Mouse (Mus musculus) forebrain, embryonic 13.5 days (tissue): Measurements from ENCODE around the gene Hadh. TPM values are rescaled to one million over a fixed set of nuclear protein-coding genes. Genes with fewer than 3 reads are reported as not detected.

ENCODE experiments used
- ATAC-seq: fragments of 200-750 bp; cut with Nextera tagmentation; 2 replicates; pipeline ENCODE4 v1.8.0; 2017
- H3K27ac ChIP-seq: fragments of 300-500 bp; sonication (generic); 2 replicates; pipeline ENCODE4 v1.5.1; 2015; ENCODE audit warnings: inconsistent platforms, mild to moderate bottlenecking, moderate library complexity
- H3K27me3 ChIP-seq: fragments of 300-500 bp; sonication (generic); 2 replicates; pipeline ENCODE4 v1.6.1; 2015; ENCODE audit warnings: mild to moderate bottlenecking, inconsistent platforms
- H3K36me3 ChIP-seq: fragments of 300-500 bp; sonication (generic); 2 replicates; pipeline ENCODE4 v1.6.1; 2015; ENCODE audit warnings: mild to moderate bottlenecking, inconsistent platforms; ENCODE audit not compliant: poor library complexity, severe bottlenecking
- H3K4me1 ChIP-seq: fragments of 300-500 bp; sonication (generic); 2 replicates; pipeline ENCODE4 v1.6.1; 2015; ENCODE audit warnings: inconsistent platforms
- H3K4me2 ChIP-seq: fragments of 300-500 bp; sonication (generic); 2 replicates; pipeline ENCODE4 v1.6.1; 2015; ENCODE audit warnings: inconsistent platforms, mild to moderate bottlenecking, moderate library complexity
- H3K4me3 ChIP-seq: fragments of 300-500 bp; sonication (generic); 2 replicates; pipeline ENCODE4 v1.5.1; 2015; ENCODE audit warnings: mild to moderate bottlenecking, inconsistent platforms
- H3K9ac ChIP-seq: fragments of 300-500 bp; sonication (generic); 2 replicates; pipeline ENCODE4 v1.6.1; 2015; ENCODE audit warnings: mild to moderate bottlenecking, inconsistent platforms
- H3K9me3 ChIP-seq: fragments of 300-500 bp; sonication (generic); replicated peaks from 2 replicates; pipeline ENCODE4 v1.6.1; 2016; ENCODE audit warnings: inconsistent platforms
- whole genome bisulfite sequencing: fragments of 180-500 bp; shearing (Covaris S2); methylation state at CpG from one replicate; pipeline ENCODE4 v1.1.7; 2015; 5-methylcytosine and 5-hydroxymethylcytosine counted together
- polyA plus RNA-seq: library from polyadenylated mRNA; unstranded; fragments of >200 nt; fragmentation: Nextera tagmentation; extraction: Ambion mirVana; gene quantifications from 2 replicates; pipeline ENCODE4 v1.2.1, GENCODE M21; 2015

Hadh gene
- polyA plus RNA-seq, 1 experiment from 2014 or later, result 37.2 TPM

- peaks cover 9% of the 10 kb centered on the region; the same call in 1 of the 2 replicates for H3K4me1 ChIP-seq
- peak; percentile 33; the same call in 1 of the 2 replicates for ATAC-seq
- H3K4me2 ChIP-seq, result no peak overlapping the region
- no peak overlapping the region for H3K9ac ChIP-seq
- H3K27ac ChIP-seq, result no peak overlapping the region
- H3K27me3 ChIP-seq, result no peaks in the 10 kb centered on the region
- H3K4me3 ChIP-seq, result no peak overlapping the region
- no peaks in the 10 kb centered on the region for H3K9me3 ChIP-seq
- peaks cover 5% of the 10 kb centered on the region; the same call in 1 of the 2 replicates for H3K36me3 ChIP-seq
- WGBS, result 66% methylated on average over 13 of the region's 13 CpGs
These were observed 63.5 kb downstream of the Hadh start for GRCm38 (mm10) chr3:131208265-131208891.

DNA sequence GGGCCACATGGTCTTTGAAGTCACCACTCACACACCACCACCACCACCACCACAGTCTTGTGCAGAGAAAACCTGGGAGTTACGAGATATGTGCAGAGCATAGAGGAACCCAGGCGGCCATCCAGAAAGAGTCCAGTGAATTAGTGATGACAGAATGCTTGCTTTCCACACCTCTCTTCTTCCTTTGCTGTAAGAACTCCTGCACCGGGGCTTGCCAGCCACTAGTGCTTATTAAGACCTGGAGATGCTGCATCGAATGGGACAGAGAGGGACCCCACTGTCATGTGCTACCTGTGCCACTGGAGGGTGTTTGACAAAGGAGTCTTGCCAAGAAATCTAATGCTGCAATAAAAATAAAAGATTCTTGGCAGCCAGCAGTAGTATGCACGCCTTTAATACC lies 64.1 kb downstream of the Hadh start:
- Histone ChIP-seq H3K9ac (no peak overlapping the region), H3K27ac (no peak overlapping the region), H3K4me3 (no peak overlapping the region), H3K4me2 (no peak overlapping the region), H3K4me1 (peaks cover 9% of the 10 kb centered on the region; the same call in 1 of the 2 replicates), H3K36me3 (peaks cover 5% of the 10 kb centered on the region; the same call in 1 of the 2 replicates), H3K27me3 (no peaks in the 10 kb centered on the region), H3K9me3 (no peaks in the 10 kb centered on the region)
- ATAC-seq, result 0 out of 2 replicates have a peak, but pooled peaks have one; percentile 24
- WGBS, result 74% methylated on average over 5 of the region's 5 CpGs

- peaks cover 6% of the 10 kb centered on the region for H3K4me1 ChIP-seq
- H3K27me3 ChIP-seq, result no peaks in the 10 kb centered on the region
- no peak overlapping the region for H3K27ac ChIP-seq
- H3K4me3 ChIP-seq, result no peak overlapping the region
- H3K9ac ChIP-seq, result no peak overlapping the region
- 22% methylated on average over 7 of the region's 7 CpGs for WGBS
- H3K9me3 ChIP-seq, result no peaks in the 10 kb centered on the region
- H3K4me2 ChIP-seq, result no peak overlapping the region
- H3K36me3 ChIP-seq, result no peaks in the 10 kb centered on the region
- no peak; the same call in 1 of the 2 replicates for ATAC-seq
These were observed 69.6 kb downstream of the Hadh start for GRCm38 (mm10) chr3:131202311-131202710.

DNA sequence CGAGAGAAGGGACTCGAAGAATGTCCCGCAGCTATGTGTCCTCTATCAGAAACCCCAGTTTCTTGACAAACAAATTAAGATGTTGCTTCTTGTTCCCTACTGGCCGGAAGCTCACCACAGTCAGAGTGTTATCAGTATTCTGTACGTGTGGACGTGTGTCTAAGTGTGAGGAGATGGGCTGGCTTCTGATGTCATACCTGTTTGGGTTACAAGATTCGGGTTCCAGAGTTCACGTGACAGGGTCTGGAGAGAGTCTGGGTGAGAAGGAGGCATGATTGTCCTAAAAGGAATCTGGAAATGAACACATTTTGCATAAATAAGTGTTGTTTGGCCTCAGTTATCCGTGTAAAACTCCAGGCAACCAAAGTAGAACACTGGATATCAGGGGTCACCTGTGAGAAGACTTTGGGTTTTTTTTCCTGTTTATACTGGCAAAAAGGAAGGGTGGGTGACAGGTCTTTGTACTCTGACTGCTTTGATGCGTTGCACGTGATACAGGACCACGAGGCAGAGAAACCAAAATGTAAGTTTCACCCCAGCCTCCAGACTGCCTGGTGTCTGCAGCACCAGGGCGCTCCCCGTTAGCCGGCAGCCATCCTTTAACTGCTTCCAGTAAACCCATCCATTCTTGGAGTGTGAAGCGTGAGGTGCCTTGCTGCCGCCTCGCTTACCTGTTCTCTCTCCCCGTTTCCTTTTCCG lies 72.2 kb downstream of the Hadh start:
- no peaks in the 10 kb centered on the region for H3K36me3 ChIP-seq
- no peak overlapping the region for H3K9ac ChIP-seq
- 0 out of 2 replicates have a peak overlapping the region, but pooled peaks have one; percentile 28 for H3K4me2 ChIP-seq
- H3K9me3 ChIP-seq, result no peaks in the 10 kb centered on the region
- no peak for ATAC-seq
- WGBS, result 60% methylated on average over 20 of the region's 20 CpGs
- no peak overlapping the region for H3K4me3 ChIP-seq
- H3K27ac ChIP-seq, result no peak overlapping the region
- no peaks in the 10 kb centered on the region for H3K27me3 ChIP-seq
- peaks cover 12% of the 10 kb centered on the region for H3K4me1 ChIP-seq

DNA sequence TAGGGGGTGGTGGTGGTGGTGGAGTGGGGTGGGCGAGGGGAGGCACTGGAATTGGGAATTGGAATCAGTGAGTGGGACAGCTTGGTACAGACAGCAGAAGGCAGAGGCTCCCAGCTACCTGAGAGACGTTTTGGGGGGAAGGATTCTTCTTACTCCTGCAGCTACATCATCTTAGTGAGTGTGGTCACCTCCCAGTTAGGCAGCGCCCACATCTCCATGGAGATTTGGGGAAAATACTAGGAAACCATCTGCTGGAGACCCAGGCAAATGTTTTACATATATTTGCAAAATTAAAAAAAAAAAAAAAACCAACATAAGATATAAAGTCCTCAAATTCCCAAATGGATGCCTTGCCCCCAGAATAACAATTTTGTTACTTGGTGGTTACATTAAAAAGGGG lies 72.9 kb downstream of the Hadh start:
- H3K27me3 ChIP-seq, result no peaks in the 10 kb centered on the region
- H3K9me3 ChIP-seq, result no peaks in the 10 kb centered on the region
- no peak for ATAC-seq
- 93% methylated on average over 3 of the region's 3 CpGs for WGBS
- H3K27ac ChIP-seq, result no peak overlapping the region
- 0 out of 2 replicates have a peak, but pooled peaks cover 2% of the 10 kb centered on the region for H3K36me3 ChIP-seq
- no peak overlapping the region for H3K4me3 ChIP-seq
- no peak overlapping the region for H3K4me2 ChIP-seq
- no peak overlapping the region for H3K9ac ChIP-seq
- H3K4me1 ChIP-seq, result peaks cover 16% of the 10 kb centered on the region

GRCm38 (mm10) chr3:131196507-131197019 lies 75.3 kb downstream of the Hadh start:
- H3K36me3 ChIP-seq, result 0 out of 2 replicates have a peak, but pooled peaks cover 8% of the 10 kb centered on the region
- H3K9ac ChIP-seq, result no peak overlapping the region
- no peak overlapping the region; the same call in 1 of the 2 replicates for H3K27ac ChIP-seq
- H3K4me1 ChIP-seq, result peaks cover 16% of the 10 kb centered on the region
- H3K4me3 ChIP-seq, result no peak overlapping the region
- no peaks in the 10 kb centered on the region for H3K9me3 ChIP-seq
- H3K27me3 ChIP-seq, result no peaks in the 10 kb centered on the region
- H3K4me2 ChIP-seq, result no peak overlapping the region
- WGBS, result 62% methylated on average over 8 of the region's 8 CpGs
- no peak; the same call in 1 of the 2 replicates for ATAC-seq

- Histone ChIP-seq H3K9ac (no peak overlapping the region), H3K9me3 (no peaks in the 10 kb centered on the region), H3K36me3 (0 out of 2 replicates have a peak, but pooled peaks cover 8% of the 10 kb centered on the region), H3K4me3 (no peak overlapping the region), H3K27me3 (no peaks in the 10 kb centered on the region), H3K4me2 (no peak overlapping the region), H3K27ac (no peak overlapping the region; the same call in 1 of the 2 replicates), H3K4me1 (peaks cover 16% of the 10 kb centered on the region)
- WGBS, result 63% methylated on average over 10 of the region's 10 CpGs
- no peak for ATAC-seq
These were observed 75.9 kb downstream of the Hadh start for GRCm38 (mm10) chr3:131196050-131196449.

- Histone ChIP-seq H3K4me1 (peaks cover 20% of the 10 kb centered on the region), H3K9me3 (no peaks in the 10 kb centered on the region), H3K4me2 (no peak overlapping the region), H3K27me3 (no peaks in the 10 kb centered on the region), H3K9ac (no peak overlapping the region), H3K27ac (no peak overlapping the region), H3K4me3 (no peak overlapping the region), H3K36me3 (0 out of 2 replicates have a peak, but pooled peaks cover 9% of the 10 kb centered on the region)
- WGBS, result 72% methylated on average over 7 of the region's 7 CpGs
- ATAC-seq, result 0 out of 2 replicates have a peak, but pooled peaks have one; percentile 41
These were observed 80.4 kb downstream of the Hadh start for GRCm38 (mm10) chr3:131191454-131191853.

GRCm38 (mm10) chr3:131190671-131191367 lies 81.1 kb downstream of the Hadh start:
- Histone ChIP-seq H3K4me1 (peaks cover 15% of the 10 kb centered on the region), H3K27ac (no peak overlapping the region), H3K4me2 (no peak overlapping the region), H3K9me3 (no peaks in the 10 kb centered on the region), H3K9ac (no peak overlapping the region), H3K27me3 (no peaks in the 10 kb centered on the region), H3K36me3 (0 out of 2 replicates have a peak, but pooled peaks cover 12% of the 10 kb centered on the region), H3K4me3 (no peak overlapping the region)
- no peak for ATAC-seq
- WGBS, result 83% methylated on average over 19 of the region's 19 CpGs

- no peaks in the 10 kb centered on the region for H3K9me3 ChIP-seq
- no peaks in the 10 kb centered on the region for H3K27me3 ChIP-seq
- 61% methylated on average over 11 of the region's 11 CpGs for WGBS
- H3K4me3 ChIP-seq, result no peak overlapping the region
- no peak overlapping the region for H3K4me2 ChIP-seq
- H3K4me1 ChIP-seq, result peaks cover 14% of the 10 kb centered on the region
- no peak for ATAC-seq
- no peak overlapping the region for H3K9ac ChIP-seq
- H3K36me3 ChIP-seq, result 0 out of 2 replicates have a peak, but pooled peaks cover 12% of the 10 kb centered on the region
- H3K27ac ChIP-seq, result no peak overlapping the region
These were observed 81.7 kb downstream of the Hadh start for GRCm38 (mm10) chr3:131190239-131190638.

GRCm38 (mm10) chr3:131186193-131186592 lies 85.7 kb downstream of the Hadh start:
- H3K4me3 ChIP-seq, result no peak overlapping the region
- H3K9me3 ChIP-seq, result no peaks in the 10 kb centered on the region
- no peak for ATAC-seq
- H3K4me2 ChIP-seq, result no peak overlapping the region
- H3K27me3 ChIP-seq, result no peaks in the 10 kb centered on the region
- peaks cover 24% of the 10 kb centered on the region for H3K4me1 ChIP-seq
- no peak overlapping the region for H3K27ac ChIP-seq
- H3K9ac ChIP-seq, result no peak overlapping the region
- H3K36me3 ChIP-seq, result 0 out of 2 replicates have a peak, but pooled peaks cover 4% of the 10 kb centered on the region
- 85% methylated on average over 5 of the region's 5 CpGs for WGBS
